Mouse (Mus musculus) layer of hippocampus, adult 9-11 months (tissue): ENCODE measurements around the gene Sap18.
"Not testable (repeated sequence)": the region's sequence is repeated elsewhere in the genome, so short reads cannot be mapped to it uniquely, and the experiment has no call there.

Experiments used
- DNase-seq: peaks from one replicate; pipeline ENCODE4 v3.0.0; 2022

The Sap18 gene

GRCm38 (mm10) chr14:57827284-57827683 is 29.3 kb downstream of the Sap18 start:
- no peak for DNase-seq

DNA sequence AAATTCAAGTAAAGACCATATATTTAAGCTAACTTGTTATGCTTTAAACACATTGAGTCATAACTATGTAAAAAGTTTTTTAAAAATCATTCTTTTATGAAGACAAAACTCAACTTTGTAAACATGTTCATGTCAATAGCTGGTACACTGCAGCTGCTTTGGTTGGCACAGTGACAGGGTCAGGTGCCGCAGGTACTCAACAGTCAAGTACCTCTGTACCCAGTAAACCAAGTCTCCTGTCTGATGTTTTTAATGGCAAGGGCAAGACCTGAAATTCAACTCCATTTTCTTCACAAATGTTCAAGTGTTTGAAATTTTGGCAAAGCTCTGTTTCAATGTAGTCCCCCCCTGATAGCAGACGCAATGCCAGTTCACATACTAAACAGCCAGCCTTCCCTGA is 35.5 kb downstream of the Sap18 start:
- DNase-seq = no peak

- DNase-seq = no peak
These were observed 37.2 kb downstream of the Sap18 start for GRCm38 (mm10) chr14:57835157-57835556.

DNA sequence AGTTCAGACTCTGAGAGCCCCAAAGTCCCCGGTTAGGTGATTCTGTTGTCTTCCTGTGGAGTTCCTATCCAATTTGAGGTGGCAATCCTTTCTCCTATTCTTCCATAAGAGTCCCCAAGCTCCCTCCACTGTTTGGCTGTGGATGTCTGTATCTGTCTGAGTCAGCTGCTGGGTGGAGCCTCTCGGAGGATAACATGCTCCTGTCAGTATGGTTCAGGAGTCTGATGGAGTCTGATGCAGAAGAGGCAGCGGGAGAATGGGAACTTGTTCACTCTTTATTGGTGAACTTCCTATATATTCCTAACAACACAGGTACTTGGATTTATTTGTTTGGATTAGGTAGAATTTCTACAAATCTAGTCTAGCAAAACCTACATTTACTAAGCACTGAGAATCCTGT is 46.6 kb downstream of the Sap18 start:
- no peak for DNase-seq

DNA sequence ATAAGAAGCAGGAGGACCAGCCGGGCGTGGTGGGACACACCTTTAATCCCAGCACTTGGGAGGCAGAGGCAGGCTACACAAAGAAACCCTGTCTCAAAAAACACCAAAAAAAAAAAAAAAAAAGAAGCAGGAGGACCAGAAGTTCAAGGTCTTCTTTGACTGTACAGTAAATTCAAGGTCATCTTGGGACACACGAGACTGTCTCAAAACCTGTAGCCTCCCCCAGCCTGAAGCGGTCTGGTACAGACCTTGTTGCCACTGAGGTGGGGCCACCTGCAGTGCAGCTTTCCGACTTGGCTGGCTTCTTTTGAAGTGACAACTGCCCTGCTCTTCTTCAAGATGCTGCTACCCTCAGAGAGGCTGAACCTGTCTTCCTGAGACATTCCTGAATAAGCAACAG is 50.1 kb downstream of the Sap18 start:
- DNase-seq = not testable (repeated sequence)

- DNase-seq = no peak
These were observed 50.7 kb downstream of the Sap18 start for GRCm38 (mm10) chr14:57848646-57849045.

DNA sequence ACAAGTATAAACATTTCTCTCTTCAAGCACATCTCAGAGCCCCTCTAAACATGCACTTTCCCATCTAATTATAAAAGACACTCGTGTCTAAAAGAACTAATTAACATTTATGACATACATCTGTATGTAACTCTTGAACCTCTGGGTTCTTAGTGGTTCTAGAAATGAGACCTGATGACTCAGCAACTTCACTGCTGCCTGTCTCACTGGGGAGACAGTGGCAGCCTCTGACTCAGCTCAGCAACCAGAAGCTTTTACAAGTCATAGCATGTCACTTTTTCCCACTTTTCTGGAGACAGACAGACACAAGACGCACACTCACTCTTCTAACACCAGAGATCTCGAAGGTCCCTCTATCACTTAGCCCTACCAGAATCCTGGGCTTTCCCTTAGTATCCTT is 52.4 kb downstream of the Sap18 start:
- no peak for DNase-seq

- DNase-seq = no peak
These were observed 55.0 kb downstream of the Sap18 start for GRCm38 (mm10) chr14:57852961-57853360.

- not testable (repeated sequence) for DNase-seq
These were observed 58.1 kb downstream of the Sap18 start for GRCm38 (mm10) chr14:57856037-57856436.
